Mouse (Mus musculus) lung, embryonic 16.5 days (tissue): ENCODE measurements around the gene Eloa. TPM values are rescaled to one million over a fixed set of nuclear protein-coding genes. Genes with fewer than 3 reads are reported as not detected.

Experiments used
- ATAC-seq: fragments of 200-750 bp; cut with Nextera tagmentation; 2 replicates; pipeline ENCODE4 v1.8.0; 2017; ENCODE audit warnings: low read depth, mild to moderate bottlenecking, moderate library complexity
- H3K27ac ChIP-seq: fragments of 300-500 bp; sonication (generic); 2 replicates; pipeline ENCODE4 v1.5.1; 2014; ENCODE audit warnings: mild to moderate bottlenecking, control low read depth, low read length
- H3K27me3 ChIP-seq: fragments of 300-500 bp; sonication (generic); 2 replicates; pipeline ENCODE4 v1.6.1; 2014; ENCODE audit warnings: low read depth, low read length, mixed read lengths; ENCODE audit not compliant: control insufficient read depth, insufficient read depth
- H3K36me3 ChIP-seq: fragments of 300-500 bp; sonication (generic); 2 replicates; pipeline ENCODE4 v1.6.1; 2014; ENCODE audit warnings: low read length; ENCODE audit not compliant: control insufficient read depth, insufficient read depth
- H3K4me1 ChIP-seq: fragments of 300-500 bp; sonication (generic); replicated peaks from 2 replicates; pipeline ENCODE4 v1.6.1; 2014; ENCODE audit warnings: low read length, mixed read lengths; ENCODE audit not compliant: control insufficient read depth, insufficient read depth
- H3K4me2 ChIP-seq: fragments of 300-500 bp; sonication (generic); 2 replicates; pipeline ENCODE4 v1.6.1; 2014; ENCODE audit warnings: low read depth, low read length, control low read depth
- H3K4me3 ChIP-seq: fragments of 300-500 bp; sonication (generic); 2 replicates; pipeline ENCODE4 v1.5.1; 2014; ENCODE audit warnings: mild to moderate bottlenecking, low read length, control low read depth
- H3K9ac ChIP-seq: fragments of 300-500 bp; sonication (generic); 2 replicates; pipeline ENCODE4 v1.6.1; 2014; ENCODE audit warnings: low read length, control low read depth
- H3K9me3 ChIP-seq: fragments of 300-500 bp; sonication (generic); 2 replicates; pipeline ENCODE4 v1.6.1; 2016; ENCODE audit warnings: low read length; ENCODE audit not compliant: control insufficient read depth
- WGBS: fragments of 180-500 bp; shearing (Covaris S2); extraction: QIAGEN DNeasy Blood & Tissue Kit; methylation state at CpG from one replicate; pipeline ENCODE4 v1.1.7; 2014; 5-methylcytosine and 5-hydroxymethylcytosine counted together
- polyA plus RNA-seq: library from polyadenylated mRNA; unstranded; fragments of >200 nt; fragmentation: Nextera tagmentation; extraction: Ambion mirVana; gene quantifications from 2 replicates; pipeline ENCODE4 v1.2.1, GENCODE M21; 2015

The Eloa gene
- polyA plus RNA-seq, 1 experiment from 2014 or later: 41.0 TPM

DNA sequence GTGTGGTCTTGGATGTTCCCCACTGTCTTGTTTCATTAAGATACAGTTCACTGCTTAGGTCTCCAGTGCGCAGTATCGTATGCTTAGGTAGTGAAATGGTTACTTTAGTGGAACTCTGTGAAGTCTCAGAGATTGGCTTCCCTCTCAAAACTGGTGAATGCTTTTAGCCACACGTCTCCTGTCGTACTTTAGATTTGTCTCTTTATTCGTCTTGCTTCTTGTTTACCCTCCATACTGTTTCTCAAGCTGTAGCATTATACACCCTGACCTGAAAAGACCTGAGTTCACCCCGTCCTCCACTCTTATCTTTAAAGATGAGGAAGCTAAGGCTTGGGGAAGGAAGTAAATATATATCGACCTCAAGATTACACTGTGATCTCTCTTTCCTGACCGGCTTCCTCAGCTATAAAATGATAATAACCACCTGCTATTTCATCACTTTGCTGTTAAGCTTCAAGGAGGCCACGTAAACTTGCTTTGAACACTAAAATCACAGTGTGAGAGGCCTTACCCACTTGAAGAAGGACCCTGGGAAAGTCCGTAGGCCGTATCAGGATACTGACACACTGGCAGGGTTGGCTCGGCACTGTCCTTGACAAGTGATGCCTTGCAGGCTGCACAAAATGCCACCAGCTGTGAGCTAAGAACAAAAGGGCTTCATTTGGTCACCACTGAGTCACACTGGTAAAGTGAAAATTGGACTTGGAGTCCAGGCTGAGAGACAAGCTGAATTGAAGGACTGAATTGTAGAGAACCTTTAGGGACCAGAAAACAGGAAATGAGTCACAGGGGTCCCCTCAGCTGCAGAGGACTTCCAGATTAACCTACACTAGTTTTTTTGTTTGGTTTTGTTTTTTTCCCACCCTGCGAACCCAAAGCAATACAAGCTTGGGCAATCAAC, 48.4 kb downstream of the Eloa start:
- Histone ChIP-seq H3K4me1 (peaks cover 13% of the 10 kb centered on the region), H3K4me3 (peak overlapping the region; percentile 99), H3K36me3 (peaks cover 30% of the 10 kb centered on the region), H3K4me2 (peak overlapping the region; percentile 97), H3K9me3 (no peaks in the 10 kb centered on the region), H3K27me3 (no peaks in the 10 kb centered on the region), H3K27ac (peak overlapping the region; percentile 50), H3K9ac (peak overlapping the region; percentile 98)
- ATAC-seq: no peak
- WGBS: 53% methylated on average over 13 of the region's 13 CpGs

DNA sequence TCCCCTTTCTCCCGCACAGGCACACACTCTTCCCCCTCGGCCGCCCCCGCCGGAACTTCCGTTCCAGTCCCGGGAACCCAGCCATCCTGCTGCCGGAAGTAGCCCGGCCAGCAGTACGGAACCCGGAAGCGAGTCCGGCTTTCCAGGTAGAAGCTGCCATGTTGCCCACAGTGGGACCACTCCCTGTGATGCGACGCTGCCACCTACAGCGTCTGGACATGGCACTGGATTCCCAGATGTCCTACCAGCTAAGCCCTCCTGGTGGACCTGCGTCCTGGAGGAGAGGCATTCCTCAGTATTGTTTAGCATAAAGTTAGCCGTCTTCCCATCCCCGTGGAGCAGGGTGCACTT, 49.0 kb downstream of the Eloa start, which contains the start of gene Lypla2:
Lypla2 (minus strand) TSS at position 71 of the 351 bp plus-strand sequence.
- H3K27me3 ChIP-seq: no peaks in the 10 kb centered on the region
- peaks cover 31% of the 10 kb centered on the region for H3K36me3 ChIP-seq
- H3K9me3 ChIP-seq: no peaks in the 10 kb centered on the region
- H3K4me2 ChIP-seq: peak within 1 kb of the TSS; percentile 97
- ATAC-seq: peak; percentile 91
- H3K9ac ChIP-seq: peak within 1 kb of the TSS; percentile 98
- H3K4me3 ChIP-seq: peak within 1 kb of the TSS; percentile 99
- H3K27ac ChIP-seq: peak within 1 kb of the TSS; percentile 50
- peaks cover 13% of the 10 kb centered on the region for H3K4me1 ChIP-seq
- WGBS: under 1% methylated on average over 19 of the region's 19 CpGs

DNA sequence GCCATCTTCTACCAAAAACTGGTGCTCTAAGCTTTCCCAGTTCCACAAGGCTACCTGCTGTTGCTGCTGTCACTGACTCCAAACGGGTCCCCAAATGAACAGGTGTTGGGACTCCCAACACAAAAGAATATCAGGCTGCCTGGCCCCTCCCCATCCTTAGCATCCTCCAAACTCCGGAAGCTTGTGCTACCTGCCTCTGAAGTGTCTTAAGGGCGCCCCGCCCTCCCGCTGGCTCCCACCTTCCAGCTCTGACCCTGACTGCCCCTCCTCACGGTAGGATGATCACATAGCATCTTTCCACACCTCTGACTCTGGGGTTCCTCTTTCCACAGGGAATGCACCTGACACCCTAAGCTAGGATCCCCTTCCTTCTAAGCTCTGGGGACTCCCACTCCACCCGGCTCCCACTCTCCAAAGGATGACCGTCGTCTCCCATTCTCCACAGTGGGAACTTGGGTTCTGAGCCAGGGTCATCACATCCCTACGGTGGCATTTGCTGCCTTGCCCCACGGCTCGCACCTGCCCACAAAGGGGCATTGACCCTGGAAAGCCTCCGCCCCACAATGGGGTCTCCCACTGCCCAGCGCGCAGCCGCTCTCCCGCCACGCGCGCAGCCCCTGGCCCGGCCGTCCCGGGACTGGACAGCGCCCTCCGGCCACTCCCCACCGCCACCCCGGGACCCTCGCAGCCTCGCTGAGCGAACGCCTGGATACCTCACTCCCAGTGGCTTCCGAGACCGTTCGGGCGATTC, 49.6 kb downstream of the Eloa start:
- peak overlapping the region; percentile 98 for H3K9ac ChIP-seq
- WGBS: under 1% methylated on average over 35 of the region's 35 CpGs
- peaks cover 13% of the 10 kb centered on the region for H3K4me1 ChIP-seq
- H3K4me2 ChIP-seq: peak overlapping the region; percentile 97
- H3K27ac ChIP-seq: peak overlapping the region; percentile 47
- H3K27me3 ChIP-seq: no peaks in the 10 kb centered on the region
- peaks cover 32% of the 10 kb centered on the region for H3K36me3 ChIP-seq
- H3K9me3 ChIP-seq: no peaks in the 10 kb centered on the region
- H3K4me3 ChIP-seq: peak overlapping the region; percentile 99
- peak; percentile 27 for ATAC-seq

DNA sequence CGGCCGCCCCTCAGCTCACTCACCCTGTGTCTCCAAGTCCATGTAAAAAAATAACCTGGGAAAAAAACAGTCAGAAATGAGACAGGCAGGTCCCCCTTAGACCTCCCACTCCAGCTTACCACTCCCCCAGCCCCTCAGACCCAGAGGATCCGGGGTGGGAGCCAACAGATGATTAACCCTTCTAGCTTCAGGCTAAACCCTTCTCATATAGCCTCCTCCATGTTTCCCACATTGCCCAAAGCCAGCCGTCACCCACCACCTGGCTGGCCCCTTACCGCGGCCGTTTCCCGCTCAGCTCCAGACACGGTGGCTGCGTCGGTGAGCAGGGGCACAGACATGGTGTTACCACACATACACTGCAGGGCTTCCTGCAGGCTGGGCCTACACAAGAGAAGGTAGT, 51.0 kb downstream of the Eloa start:
- no peak for ATAC-seq
- no peak overlapping the region for H3K4me2 ChIP-seq
- no peaks in the 10 kb centered on the region for H3K9me3 ChIP-seq
- no peak overlapping the region for H3K9ac ChIP-seq
- no peak overlapping the region for H3K27ac ChIP-seq
- peaks cover 19% of the 10 kb centered on the region for H3K36me3 ChIP-seq
- no peaks in the 10 kb centered on the region for H3K27me3 ChIP-seq
- H3K4me1 ChIP-seq: peaks cover 13% of the 10 kb centered on the region
- 83% methylated on average over 11 of the region's 11 CpGs for WGBS
- H3K4me3 ChIP-seq: no peak overlapping the region

DNA sequence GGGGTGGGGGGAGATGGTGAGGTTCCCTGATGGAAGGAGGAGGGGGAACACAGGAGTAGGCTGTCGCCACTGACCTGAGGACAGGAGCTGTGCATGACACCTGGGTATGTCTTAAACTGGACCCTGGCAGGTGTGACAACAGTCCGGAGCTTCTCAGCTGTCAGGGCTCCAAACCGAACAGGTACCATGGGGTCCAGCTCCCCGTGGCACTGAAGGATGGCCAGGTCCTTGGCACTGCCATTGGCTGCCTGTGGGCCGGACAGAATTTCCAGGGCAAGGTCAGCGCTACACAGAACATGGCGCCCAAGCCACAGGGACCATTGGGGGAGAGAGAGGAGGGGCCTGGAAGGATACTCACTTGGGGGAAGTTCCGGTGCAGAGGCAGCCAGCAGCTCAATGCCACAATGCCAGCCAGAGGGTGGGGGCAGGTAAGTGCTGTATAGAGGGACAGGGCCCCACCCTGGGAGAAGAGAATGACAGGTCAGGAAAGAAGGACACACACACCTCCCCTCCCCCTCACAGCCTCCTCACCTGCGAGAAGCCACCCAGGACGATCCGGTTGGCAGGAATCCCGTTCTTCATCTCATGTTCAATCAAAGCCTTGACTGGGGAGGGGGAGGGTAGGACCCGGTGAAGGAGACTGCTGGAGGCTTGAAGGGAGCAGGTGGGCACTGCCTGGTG, 52.4 kb downstream of the Eloa start:
- no peak overlapping the region for H3K4me3 ChIP-seq
- ATAC-seq: no peak
- H3K9me3 ChIP-seq: no peaks in the 10 kb centered on the region
- no peak overlapping the region for H3K4me2 ChIP-seq
- peaks cover 16% of the 10 kb centered on the region for H3K36me3 ChIP-seq
- peaks cover 21% of the 10 kb centered on the region for H3K4me1 ChIP-seq
- H3K27me3 ChIP-seq: no peaks in the 10 kb centered on the region
- no peak overlapping the region for H3K27ac ChIP-seq
- 83% methylated on average over 13 of the region's 13 CpGs for WGBS
- H3K9ac ChIP-seq: no peak overlapping the region

DNA sequence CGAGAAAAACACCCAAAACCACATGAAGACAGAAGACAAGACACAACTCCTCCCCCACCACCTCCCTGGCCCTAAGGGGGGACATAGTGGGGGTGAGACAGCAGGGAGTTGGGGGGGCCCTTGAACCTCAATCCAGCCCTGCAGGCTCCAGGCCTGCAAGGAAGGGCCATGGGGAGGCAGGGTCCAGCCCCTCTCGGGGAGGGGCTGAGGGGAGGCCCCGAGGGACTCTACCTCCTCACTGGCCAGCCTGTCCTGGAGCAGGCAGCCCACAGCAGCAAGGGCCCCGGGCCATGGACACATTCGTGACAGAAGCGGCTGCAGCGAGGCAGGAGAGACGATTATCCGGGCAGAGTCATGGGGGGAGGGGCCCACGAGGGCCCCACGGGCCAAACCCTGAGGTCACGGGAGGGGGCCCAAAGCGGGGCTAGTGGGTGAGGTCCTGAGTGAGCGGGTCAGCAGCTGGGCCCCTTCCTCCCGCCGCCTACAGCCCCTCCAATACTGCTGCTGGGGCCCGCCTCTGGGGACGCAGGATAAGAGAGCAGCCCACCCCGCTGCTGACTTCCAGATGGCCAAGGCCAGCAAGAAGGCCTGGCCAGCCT, 53.2 kb downstream of the Eloa start:
- no peak for ATAC-seq
- Histone ChIP-seq H3K4me2 (no peak overlapping the region), H3K36me3 (peaks cover 16% of the 10 kb centered on the region)

DNA sequence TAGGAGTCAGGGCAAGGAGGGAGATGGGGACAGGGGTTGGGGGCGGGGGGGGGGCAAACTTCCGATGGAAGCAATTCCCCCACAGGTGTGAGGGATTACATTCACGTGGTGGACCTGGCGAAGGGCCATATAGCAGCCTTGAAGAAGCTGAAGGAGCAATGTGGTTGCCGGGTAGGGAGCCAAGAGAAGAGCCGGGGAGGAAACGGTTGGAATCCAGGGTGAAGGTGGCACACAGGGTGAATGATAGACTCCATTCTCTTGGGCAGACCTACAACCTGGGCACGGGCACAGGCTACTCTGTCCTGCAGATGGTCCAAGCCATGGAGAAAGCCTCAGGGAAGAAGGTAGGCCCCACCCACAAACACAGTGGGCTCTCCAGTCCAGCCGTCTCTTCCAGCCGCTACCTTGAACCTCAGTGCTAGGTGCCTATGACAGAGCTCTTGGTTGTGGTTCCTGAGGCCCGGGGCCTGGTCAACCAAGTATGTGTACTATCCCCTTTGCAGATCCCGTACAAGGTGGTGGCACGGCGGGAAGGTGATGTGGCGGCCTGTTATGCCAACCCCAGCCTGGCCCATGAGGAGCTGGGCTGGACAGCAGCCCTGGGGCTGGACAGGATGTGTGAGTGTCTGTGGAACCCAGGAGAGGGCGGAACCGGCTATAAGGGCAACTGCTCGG, 54.3 kb downstream of the Eloa start:
- H3K4me1 ChIP-seq: peaks cover 19% of the 10 kb centered on the region
- no peak for ATAC-seq
- H3K4me3 ChIP-seq: no peak overlapping the region
- no peak overlapping the region for H3K4me2 ChIP-seq
- WGBS: 82% methylated on average over 18 of the region's 18 CpGs
- H3K36me3 ChIP-seq: peaks cover 16% of the 10 kb centered on the region
- H3K27ac ChIP-seq: no peak overlapping the region
- no peak overlapping the region for H3K9ac ChIP-seq
- H3K27me3 ChIP-seq: no peaks in the 10 kb centered on the region
- no peaks in the 10 kb centered on the region for H3K9me3 ChIP-seq

More for the DNA sequence above, 53.2 kb downstream of the Eloa start:
- 59% methylated on average over 19 of the region's 19 CpGs for WGBS
- Histone ChIP-seq H3K9ac (no peak overlapping the region), H3K4me1 (peaks cover 21% of the 10 kb centered on the region), H3K27me3 (no peaks in the 10 kb centered on the region), H3K27ac (no peak overlapping the region), H3K9me3 (no peaks in the 10 kb centered on the region), H3K4me3 (no peak overlapping the region)

DNA sequence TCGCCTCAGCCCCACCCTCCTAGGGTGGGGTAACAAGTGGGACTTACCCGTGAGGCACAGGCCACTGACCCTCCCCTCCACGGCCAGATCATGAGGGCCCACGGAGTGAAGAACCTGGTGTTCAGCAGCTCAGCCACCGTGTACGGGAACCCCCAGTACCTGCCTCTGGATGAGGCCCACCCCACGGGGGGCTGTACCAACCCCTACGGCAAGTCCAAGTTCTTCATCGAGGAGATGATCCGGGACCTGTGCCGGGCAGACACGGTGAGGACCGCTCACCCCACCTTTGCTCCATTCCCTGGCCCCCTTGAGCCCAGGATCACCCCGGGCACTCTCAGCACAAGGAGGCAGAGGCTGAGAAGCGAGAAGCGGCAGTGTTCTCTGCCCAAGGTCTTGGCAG, 55.3 kb downstream of the Eloa start:
- H3K4me2 ChIP-seq: no peak overlapping the region
- H3K27me3 ChIP-seq: no peaks in the 10 kb centered on the region
- no peak overlapping the region for H3K9ac ChIP-seq
- no peak for ATAC-seq
- H3K4me1 ChIP-seq: peaks cover 12% of the 10 kb centered on the region
- H3K36me3 ChIP-seq: peaks cover 19% of the 10 kb centered on the region
- H3K27ac ChIP-seq: no peak overlapping the region
- H3K4me3 ChIP-seq: no peak overlapping the region
- 92% methylated on average over 16 of the region's 16 CpGs for WGBS
- no peaks in the 10 kb centered on the region for H3K9me3 ChIP-seq
